Mouse (Mus musculus): Measurements from ENCODE around the gene Ski.

Gene Ski

DNA sequence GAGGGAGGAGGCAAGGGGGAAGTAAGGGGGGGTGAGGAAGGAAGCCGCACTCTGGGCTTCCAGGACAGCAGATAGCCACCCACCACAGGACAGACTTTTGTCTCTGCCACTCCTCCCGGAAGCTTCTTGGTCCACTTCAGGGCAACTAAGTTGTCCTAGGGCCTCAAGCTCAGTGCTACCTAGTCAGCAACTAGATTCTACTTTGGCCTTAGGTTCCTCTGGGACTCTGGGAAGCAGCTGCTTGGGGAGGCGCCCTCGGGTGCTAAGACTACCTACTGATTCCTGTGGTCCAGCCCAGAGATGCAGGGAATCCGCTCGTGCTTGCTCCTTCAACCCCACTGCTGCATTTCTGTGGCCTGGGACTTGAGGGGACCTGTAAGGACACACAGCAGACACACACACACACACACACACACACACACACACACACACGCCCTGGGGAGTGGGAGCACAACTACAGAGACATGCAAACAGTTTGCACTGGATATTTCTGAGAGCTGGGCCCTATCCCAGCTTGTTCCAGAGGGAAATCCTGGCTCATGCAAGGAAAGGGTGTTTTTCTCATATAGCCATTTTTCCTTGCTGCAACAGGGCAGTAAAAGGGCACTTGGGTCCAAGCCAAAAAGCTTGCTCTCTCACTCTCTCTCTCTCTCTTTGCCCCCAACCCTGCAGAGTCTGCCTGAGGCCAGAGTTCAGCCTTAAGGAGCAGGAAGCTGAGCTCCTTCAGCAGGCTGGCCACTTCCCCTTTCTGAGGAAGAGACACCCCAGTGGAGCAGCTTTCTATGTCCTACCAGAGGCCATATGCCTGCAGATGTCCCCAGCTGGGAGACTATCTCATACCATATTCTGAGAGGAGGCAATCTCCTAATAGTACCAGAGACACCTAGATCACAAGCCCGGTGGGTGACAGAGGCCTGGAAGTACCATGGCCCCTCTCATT lies 12.2 kb upstream of the Ski start:
- 26% methylated on average over 8 of the region's 8 CpGs for WGBS

- WGBS: 2% methylated on average over 10 of the region's 10 CpGs
Measured at GRCm38 (mm10) chr4:155233878-155234277, 11.5 kb upstream of the Ski start.

GRCm38 (mm10) chr4:155228461-155228860 lies 6.1 kb upstream of the Ski start:
- 87% methylated on average over 5 of the region's 5 CpGs for WGBS

- 77% methylated on average over 4 of the region's 4 CpGs for WGBS
Measured at GRCm38 (mm10) chr4:155227986-155228385, 5.6 kb upstream of the Ski start.

DNA sequence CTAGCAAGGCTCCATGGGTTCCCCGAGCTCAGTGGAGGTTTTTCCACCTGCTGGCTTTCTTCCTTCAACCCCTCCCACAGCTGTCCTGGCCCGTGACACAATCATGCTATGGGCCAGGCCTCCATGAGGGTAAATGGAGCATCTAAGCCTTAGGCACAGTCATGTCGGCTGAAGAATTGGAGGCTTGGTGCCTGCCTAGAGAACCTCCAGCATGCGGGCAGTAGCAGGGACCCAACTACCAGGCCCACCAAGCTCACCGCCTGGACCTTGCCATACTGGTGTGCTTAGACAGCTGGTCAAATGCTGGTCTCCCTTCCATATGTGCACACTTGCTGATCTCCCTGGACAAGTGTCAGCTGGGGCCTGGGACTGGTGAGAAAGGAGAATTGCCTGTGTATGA lies 3.5 kb upstream of the Ski start:
- WGBS: 87% methylated on average over 5 of the region's 5 CpGs

DNA sequence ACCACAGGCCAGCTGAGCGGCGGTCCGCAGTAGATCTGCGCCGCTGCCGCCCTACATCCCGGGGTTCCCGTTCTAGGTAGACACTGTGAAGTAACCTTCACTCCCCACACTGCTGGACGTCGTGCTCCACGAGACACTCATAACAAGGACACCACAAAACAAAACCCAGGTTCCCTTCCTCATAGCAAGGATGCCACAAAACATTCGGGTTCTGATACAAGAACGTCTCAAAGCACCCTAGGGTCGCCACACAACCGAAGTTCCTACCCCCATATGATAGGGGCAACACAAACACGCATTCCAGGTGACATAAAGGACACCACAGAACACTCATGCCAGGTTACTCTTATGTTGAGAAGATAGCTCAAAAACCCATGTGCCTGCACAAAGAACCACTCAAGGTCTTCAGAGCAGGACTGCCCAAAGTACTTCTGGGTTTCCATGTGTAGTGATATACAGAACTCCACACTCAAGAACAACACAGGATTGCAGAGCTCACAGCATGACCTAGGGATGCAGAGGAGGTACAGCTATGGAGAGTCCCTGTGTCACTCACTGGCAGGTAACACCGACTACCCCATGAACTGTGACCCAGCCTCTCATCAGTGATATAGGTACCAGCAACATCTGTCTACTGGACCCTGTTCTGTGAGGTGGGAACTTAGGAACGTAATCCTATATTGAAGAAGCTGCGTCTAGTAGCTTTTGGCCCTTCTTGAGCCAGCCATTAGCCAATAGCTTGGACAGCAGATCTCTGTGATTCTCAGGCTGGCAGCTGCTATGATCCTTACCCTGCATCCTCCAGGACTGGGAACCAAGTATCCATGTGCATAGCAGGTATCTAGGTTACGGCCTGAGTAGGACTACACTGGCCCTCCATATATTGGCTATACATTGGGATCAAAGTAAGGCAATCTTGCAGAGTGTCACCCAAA lies 1.5 kb upstream of the Ski start:
- WGBS: 31% methylated on average over 20 of the region's 20 CpGs

GRCm38 (mm10) chr4:155222841-155223593 lies 625 bp upstream of the Ski start:
- 10% methylated on average over 104 of the region's 116 CpGs for WGBS

- WGBS: under 1% methylated on average over 93 of the region's 93 CpGs
Measured at GRCm38 (mm10) chr4:155221599-155222551, 517 bp downstream of the Ski start.

DNA sequence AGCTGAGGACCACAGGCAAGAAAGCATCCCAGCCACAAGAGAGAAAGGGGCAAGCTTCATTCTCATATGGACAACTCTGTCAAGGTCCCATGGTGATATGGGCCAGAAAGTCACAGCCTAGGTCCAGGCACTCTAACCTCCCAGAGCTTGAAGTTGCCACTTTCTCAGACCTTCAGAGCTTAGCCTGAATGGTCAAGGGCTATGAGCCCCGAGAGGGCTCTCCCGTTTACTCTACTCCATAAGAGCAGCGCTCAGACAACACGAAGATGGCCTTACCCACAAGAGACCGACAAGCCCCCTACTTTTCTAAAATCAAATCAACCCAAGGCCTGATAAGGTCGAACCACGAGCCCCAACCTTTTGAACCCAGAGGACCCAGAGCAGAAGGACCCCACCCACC lies 1.3 kb downstream of the Ski start:
- 0% methylated on average over 7 of the region's 7 CpGs for WGBS

DNA sequence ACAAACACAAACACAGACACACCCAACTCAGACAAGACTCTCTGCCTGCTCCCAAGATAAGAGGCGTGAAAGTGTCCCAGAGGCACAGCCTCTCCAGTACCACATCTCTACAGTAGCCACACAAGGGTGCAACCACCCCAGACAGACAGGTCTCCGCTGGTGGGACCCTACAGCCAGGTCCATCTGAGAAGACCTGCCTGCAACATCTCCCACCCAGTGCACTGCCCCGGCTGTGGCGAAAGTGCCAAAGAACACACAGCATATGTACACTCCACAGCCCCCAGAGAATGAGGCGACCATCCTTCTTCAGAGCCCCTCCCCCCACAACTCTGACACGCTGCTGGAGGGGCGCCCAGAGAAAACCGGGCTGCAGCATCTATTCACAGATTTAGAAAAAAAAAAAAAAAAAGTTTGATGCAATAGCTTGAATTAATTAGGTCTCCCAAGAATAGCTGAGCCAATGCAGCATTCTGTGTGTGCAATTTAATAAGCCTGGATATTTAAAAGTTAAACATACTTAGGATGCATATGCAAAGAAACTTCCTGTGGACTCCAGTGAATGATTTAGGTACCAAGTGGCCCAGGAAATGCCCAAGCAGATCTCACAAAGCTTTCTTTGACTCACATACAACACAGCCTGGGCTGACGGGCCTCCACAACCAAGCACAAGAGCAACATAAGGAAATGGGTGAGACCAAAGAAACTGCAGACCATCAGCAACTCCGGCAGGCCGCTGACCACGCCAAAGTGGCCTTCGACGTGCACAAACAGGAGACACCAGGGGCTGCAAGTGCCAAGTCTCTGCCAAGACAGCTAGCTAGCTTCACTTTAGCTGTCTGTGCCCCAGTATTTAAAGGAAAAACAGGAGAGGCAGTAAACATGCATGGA lies 1.9 kb downstream of the Ski start:
- 1% methylated on average over 14 of the region's 14 CpGs for WGBS

DNA sequence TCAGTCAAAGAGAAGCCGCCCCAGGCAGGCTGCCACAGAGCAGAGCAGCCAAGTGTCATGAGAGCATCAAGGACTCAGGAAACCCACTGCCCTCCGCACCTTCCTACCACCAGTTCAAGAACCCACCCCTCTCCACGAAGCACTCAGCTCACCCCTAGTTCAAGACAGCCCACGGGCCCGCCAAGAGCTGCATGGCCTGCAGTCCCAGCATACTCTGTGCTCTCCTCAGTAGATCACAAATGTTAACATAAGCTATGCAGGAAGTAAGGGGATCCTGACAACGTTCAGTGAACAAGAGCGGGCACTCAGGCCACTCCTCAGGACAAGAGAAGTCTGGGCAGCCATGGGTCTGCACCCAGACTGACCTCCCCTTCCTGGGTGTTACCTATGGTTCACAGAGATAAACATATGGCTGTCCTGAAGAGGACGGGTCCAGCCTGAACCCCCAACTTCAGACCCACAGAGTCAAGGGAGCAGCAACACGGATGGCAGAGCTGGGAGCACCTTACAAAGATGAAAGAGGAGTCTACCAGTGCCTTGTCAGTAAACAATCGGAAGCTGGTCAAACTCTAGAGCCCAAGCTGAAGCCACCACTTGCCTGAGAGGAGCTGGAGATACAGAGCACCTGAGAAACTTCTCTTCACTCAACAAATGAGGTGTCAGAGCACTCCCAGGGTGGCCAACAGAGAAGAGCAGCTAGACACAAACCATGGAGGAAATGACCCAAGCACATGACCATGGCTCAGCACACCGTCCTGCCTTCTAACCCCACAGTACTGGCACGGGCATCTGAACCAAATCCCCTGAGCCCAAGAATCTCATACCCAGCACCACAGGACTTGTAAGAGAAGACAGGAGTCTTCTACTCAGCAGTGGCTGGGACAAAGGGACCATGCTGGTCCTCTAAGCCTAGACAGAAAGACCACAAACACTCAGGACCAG lies 2.9 kb downstream of the Ski start:
- WGBS: 17% methylated on average over 12 of the region's 12 CpGs

GRCm38 (mm10) chr4:155218104-155218732 lies 4.2 kb downstream of the Ski start:
- 39% methylated on average over 9 of the region's 9 CpGs for WGBS

GRCm38 (mm10) chr4:155217241-155218103 lies 4.9 kb downstream of the Ski start:
- 44% methylated on average over 12 of the region's 12 CpGs for WGBS

DNA sequence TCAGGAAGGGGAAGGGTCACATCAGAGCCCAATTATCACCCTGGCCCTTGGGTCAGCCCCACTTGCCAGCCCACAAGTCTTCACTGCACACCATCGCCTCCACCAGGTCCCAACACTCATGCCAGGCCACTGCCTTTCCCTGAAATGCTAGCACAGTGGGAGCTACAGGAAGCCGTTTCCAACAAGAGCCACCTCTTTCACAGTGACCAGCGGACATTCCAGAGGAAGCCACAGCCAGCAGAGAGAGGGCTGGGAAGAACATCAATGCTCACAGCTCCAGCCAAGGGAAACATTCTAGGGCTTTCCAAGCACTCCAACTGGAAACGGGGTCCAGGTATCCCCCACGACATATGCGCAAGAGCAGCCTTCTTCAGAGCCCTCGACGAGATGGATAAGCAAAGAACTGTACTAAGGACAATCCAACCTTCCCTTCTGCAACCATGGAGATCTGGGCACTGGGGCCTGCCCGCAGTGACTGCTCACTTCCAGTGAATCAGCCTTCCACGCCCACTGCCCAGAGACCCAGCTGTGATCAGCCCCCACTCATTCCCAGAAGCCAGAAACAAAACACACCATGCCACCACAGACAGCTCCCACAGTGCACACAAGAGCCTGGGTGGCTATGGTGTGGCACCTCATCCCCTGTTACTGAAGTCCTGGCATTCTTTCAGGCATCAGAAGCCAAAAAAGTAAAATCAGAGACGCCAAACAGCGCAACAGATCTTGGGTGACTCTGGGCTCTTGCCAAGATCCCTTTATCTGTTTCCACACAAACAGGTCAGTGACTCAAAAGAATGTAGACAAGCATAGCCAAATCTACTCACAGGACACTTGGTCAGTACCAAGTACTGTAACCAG lies 6.4 kb downstream of the Ski start:
- 20% methylated on average over 12 of the region's 12 CpGs for WGBS

- 31% methylated on average over 9 of the region's 9 CpGs for WGBS
Measured at GRCm38 (mm10) chr4:155215203-155215602, 7.2 kb downstream of the Ski start.

- 36% methylated on average over 10 of the region's 10 CpGs for WGBS
Measured at GRCm38 (mm10) chr4:155214793-155215192, 7.6 kb downstream of the Ski start.

Measured in cerebral cortex, adult 2 months (tissue).